Mouse (Mus musculus) layer of hippocampus, postnatal 25 days (tissue): Measurements from ENCODE around the gene Gdf11. TPM values are rescaled to one million over a fixed set of nuclear protein-coding genes. Genes with fewer than 3 reads are reported as not detected.
A peak's percentile ranks its signal among the peaks of the same experiment; 100 is the strongest.

ENCODE experiments used
- DNase-seq, 2 experiments: peaks; one replicate each; pipeline ENCODE4 v3.0.0; 2022; ENCODE audit warnings: mixed read lengths in 2 of 2, low spot score in 1 of 2; ENCODE audit errors: extremely low spot score in 1 of 2
- total RNA-seq, 2 experiments: library from RNA; stranded (reverse); gene quantifications; 2 replicates each; pipeline ENCODE4 v1.2.3; 2021

Gdf11 gene
- 10 to 100 TPM; 20.9 to 21.4 TPM for total RNA-seq

- peak; percentile 44 to 51 for DNase-seq
Observed at GRCm38 (mm10) chr10:128891296-128892094, at the start of gene Gdf11. Gdf11 (minus strand) TSS chr10:128891718.

GRCm38 (mm10) chr10:128940475-128941061, 49.0 kb upstream of the Gdf11 start:
- DNase-seq, result no peak

- no peak for DNase-seq
Observed at GRCm38 (mm10) chr10:128938974-128939373, 47.5 kb upstream of the Gdf11 start.

GRCm38 (mm10) chr10:128938457-128938856, 46.9 kb upstream of the Gdf11 start:
- no peak for DNase-seq

- DNase-seq, result no peak
Observed at GRCm38 (mm10) chr10:128937756-128938390, 46.4 kb upstream of the Gdf11 start.

- no peak for DNase-seq
Observed at GRCm38 (mm10) chr10:128935826-128936440, 44.4 kb upstream of the Gdf11 start.

DNA sequence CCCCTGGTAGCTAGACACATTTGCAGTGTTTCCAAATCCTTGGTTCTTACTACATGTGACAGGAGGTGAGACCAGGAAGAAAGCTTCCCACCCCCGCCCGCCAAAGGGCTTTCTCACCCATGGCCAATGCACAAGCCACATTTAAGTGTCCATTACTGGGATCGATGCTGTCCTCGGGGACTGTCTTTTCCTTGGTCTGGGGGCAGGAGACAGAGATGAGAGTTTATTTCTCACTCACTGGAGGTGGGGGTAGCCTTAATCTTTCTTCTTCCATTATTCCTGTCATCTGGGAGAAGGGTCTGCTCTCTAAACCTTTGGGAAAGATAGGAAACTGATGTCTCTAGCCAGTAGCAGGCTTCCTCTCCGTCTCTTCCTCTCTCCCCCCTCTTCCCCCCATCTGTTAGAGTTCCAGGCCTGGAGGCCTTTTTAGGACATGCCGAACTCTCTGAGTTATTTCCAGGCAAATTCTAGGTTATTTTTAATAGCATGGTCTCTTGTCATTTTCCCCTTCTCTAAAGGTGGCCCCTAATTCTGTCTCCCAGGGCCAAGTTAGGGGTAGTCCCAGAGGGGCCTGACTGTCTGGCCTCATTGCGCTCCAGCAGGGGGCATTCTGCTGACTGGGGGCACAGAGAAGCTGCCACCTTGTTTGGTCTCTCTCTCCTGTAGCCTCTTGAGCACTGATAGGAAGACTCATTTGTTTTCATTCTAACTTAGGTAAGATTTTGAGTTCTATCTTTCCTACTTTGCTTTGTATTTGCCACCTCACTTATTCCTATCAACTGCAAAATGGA, 43.7 kb upstream of the Gdf11 start:
- DNase-seq, result no peak

- no peak for DNase-seq
Observed at GRCm38 (mm10) chr10:128933976-128934721, 42.6 kb upstream of the Gdf11 start.

DNA sequence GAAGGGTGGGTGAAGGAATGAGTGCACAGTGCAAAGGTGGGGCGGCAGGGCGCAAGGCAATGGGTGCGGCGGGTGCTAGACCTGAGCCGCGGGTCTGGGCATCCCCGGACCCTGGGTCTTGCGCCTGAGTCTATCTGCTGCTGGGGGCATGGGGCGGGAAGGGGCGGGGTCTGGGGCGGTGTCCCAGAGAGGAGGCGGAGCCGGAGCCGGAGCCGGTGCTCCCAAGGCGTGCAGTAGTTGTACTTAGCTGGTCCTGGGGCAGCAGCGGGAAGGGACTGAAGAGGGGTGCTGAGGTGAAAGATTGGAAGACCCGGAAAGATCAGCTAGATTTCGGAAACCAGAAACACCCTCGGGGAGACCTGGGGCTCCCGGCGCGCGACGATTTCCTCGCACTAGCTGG, 42.1 kb upstream of the Gdf11 start, which contains the start of gene Itga7:
Gene Itga7, plus strand, starts transcription at position 245 of the 400 bp plus-strand sequence.
- DNase-seq, result no peak

DNA sequence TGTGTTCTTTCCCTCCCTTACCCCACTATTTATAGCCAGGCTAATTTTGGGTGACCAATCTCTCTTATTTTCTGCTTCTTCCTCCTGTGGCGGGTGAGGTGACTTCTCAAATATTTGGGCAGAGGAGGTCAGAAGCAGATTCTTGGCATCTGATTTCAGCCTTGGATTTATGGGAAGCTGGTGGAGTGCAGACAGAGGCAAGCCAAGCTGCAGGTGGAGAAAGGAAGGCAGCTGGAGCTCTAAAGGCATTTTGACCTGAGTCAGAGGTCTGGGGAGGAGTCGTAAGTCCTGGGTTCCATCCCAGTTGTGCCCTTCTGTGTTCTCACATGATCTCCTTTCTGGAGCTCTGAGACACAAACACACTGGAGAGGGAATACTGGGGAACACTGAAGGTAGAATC, 39.9 kb upstream of the Gdf11 start:
- DNase-seq, result no peak

- no peak for DNase-seq
Observed at GRCm38 (mm10) chr10:128929638-128930378, 38.3 kb upstream of the Gdf11 start.

DNA sequence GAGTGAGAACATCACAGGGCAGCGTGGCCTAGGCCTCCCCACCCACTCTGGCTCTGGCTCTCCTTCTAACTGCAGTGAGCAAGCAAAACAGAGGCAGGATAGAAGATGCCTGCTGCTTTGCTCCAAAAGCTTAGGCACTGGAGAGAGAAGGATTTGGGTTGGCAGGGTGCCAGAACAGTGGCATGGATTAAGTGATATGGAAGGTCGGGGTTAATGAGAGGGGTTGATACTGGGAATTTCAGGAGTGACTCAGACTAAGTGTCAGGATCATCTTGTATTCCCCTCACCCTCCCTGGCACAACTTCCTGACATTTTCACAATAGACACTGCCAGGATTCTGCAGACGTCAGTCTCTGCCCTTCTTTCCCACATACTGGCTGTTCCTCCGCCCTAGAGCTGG, 36.8 kb upstream of the Gdf11 start:
- DNase-seq, result no peak

GRCm38 (mm10) chr10:128923935-128924334, 32.4 kb upstream of the Gdf11 start, which contains the start of gene Bloc1s1:
Bloc1s1 (minus strand) TSS chr10:128924035.
- DNase-seq, result no peak

DNA sequence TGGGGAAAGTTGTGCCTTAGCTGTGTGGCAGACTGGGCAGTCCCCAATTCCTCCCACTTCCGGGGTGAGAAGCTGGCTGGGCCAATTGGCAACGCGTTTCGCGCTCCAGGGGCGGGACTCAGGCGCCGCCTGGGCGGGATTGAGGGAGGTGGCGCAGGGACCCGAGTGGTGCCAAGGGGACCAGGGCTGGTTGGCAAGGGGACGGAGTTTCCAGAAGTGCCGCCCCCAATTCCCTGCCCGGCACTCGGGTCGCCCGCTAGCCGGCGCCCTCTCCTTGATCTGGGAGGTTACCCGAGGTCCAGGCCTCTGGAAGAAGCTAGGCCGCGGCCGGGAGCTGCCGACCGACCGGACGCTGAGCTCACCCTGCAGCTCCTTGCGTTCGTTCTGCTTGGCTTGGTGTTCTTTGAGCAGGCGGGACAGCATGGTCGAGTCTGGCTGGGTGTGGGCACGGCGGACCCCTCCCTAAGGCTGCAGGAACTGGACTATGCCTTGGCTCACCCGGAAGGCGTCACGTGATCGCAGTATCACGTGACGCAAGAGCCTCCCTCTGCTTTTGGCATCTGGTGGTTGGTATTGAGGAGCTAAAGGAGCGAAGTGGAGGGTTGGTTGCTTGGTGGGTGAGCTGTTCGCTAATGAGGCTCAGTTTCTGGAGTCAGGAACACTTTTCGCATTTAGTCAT, 31.6 kb upstream of the Gdf11 start:
- DNase-seq, result peak; percentile 80 to 87

GRCm38 (mm10) chr10:128922822-128923012, 31.2 kb upstream of the Gdf11 start, which contains the start of gene Rdh5:
Rdh5 (minus strand) TSS chr10:128922888.
- no peak for DNase-seq

DNA sequence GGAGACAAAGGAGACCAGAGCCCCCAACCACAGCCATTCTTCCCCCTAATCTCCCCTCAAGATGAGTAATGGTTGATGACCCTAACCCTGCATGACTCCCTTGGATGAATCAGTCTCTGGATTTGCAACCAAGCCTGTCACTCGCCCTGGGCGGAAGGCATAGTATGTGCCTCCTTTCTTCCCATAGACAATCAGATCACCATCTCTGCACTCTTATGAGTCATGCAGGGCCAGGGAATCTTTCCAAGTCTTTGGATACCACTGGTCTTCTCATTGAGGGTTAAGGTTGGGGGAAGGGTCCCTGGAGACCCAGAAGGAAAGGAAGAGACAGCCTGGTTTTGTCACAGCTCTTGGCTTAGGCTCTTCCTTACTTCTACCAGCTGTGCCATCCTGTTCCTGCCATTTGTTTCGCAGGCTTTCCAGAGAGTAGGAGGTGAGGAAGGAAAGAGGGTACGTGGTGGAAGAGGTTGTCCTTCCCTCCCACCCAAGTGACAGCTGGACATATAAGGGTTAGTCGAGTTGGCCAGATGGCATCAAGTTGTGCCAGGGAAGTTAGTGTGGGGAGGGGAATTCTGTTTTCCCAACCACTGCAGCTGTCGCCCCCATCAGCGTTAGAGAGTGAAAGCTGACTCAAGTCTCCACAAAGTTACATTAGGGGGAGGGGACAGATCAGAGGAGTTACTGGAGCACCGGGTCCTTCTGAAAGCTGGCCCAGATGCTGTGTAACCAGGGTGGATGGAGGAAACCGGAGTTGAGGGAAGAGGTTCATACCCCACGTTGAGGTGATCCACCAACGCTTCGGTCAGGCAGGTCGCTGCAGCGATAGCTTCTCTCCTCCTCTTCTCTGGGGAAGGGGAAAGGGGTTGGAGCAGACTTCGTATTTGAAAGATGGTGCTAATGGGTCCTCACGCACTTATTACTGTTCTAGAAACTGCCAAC, 30.6 kb upstream of the Gdf11 start:
- DNase-seq, result no peak

- no peak for DNase-seq
Observed at GRCm38 (mm10) chr10:128921251-128921650, 29.7 kb upstream of the Gdf11 start.
